Mouse (Mus musculus): ENCODE data around the gene Olfr50. TPM values are rescaled to one million over a fixed set of nuclear protein-coding genes. Genes with fewer than 3 reads are reported as not detected.

Gene Olfr50
- not detected for total RNA-seq (2023)

GRCm38 (mm10) chr2:36790238-36790637 is at the start of gene Olfr50:
Gene Olfr50 (plus strand): TSS chr2:36790538.

GRCm38 (mm10) chr2:36783976-36784375 is 6.4 kb upstream of the Olfr50 start, which contains the start of gene Olfr348:
Gene Olfr348 (plus strand): TSS chr2:36784276.

GRCm38 (mm10) chr2:36816932-36817331 is 26.6 kb downstream of the Olfr50 start, which contains the start of gene Olfr3:
Gene Olfr3 (minus strand): TSS chr2:36817032.

GRCm38 (mm10) chr2:36846010-36846409 is 55.7 kb downstream of the Olfr50 start, which contains the start of gene Olfr350:
Gene Olfr350 (plus strand): TSS chr2:36846310.

Other genes starting within 250 kb of the Olfr50 start
- not detected for gene Olfr344, start 223.9 kb upstream of the Olfr50 start, total RNA-seq (2023)
- not detected for gene Olfr345, start 150.5 kb upstream of the Olfr50 start, total RNA-seq (2023)
- not detected for gene Olfr346, start 104.8 kb upstream of the Olfr50 start, total RNA-seq (2023)
- gene Olfr347, start 58.6 kb upstream of the Olfr50 start, total RNA-seq (2023): not detected
- not detected for gene Olfr348, start 6.3 kb upstream of the Olfr50 start, total RNA-seq (2023)
- gene Olfr3, start 26.5 kb downstream of the Olfr50 start, total RNA-seq (2023): not detected
- not detected for gene Olfr350, start 55.8 kb downstream of the Olfr50 start, total RNA-seq (2023)
- 0.18 TPM for gene Olfr351, start 72.1 kb downstream of the Olfr50 start, total RNA-seq (2023)
- not detected for gene Olfr352, start 77.9 kb downstream of the Olfr50 start, total RNA-seq (2023)
- gene Olfr353, start 102.4 kb downstream of the Olfr50 start, total RNA-seq (2023): not detected
- not detected for gene Olfr354, start 115.1 kb downstream of the Olfr50 start, total RNA-seq (2023)
- not detected for gene Olfr355, start 138.4 kb downstream of the Olfr50 start, total RNA-seq (2023)
- gene Olfr356, start 146.6 kb downstream of the Olfr50 start, total RNA-seq (2023): not detected
- gene Olfr357, start 203.3 kb downstream of the Olfr50 start, total RNA-seq (2023): not detected
- not detected for gene Olfr358, start 218.8 kb downstream of the Olfr50 start, total RNA-seq (2023)